Mouse (Mus musculus) T-helper 2 cell (primary cell): ENCODE data around the gene Cyp27a1.

Experiments used
- in situ Hi-C: fragments of 300-600 bp; cut with MboI, MseI; formaldehyde crosslinking; loops from one replicate; pipeline ENCODE4 v1.15.1; 2025; ENCODE audit warnings: high pct_unique_total_duplicates

Cyp27a1 gene

GRCm38 (mm10) chr1:74771467-74771844 is 58.1 kb downstream of the Cyp27a1 start:
- in situ Hi-C loops, result no loop called here

- in situ Hi-C loops, result no loop called here
Observed at GRCm38 (mm10) chr1:74771845-74771930, 58.3 kb downstream of the Cyp27a1 start, which contains the start of gene Wnt6. Gene Wnt6, plus strand, starts transcription at chr1:74771892.

GRCm38 (mm10) chr1:74771931-74772620 is 58.7 kb downstream of the Cyp27a1 start:
- in situ Hi-C loops, result no loop called here

- in situ Hi-C loops, result no loop called here
Observed at GRCm38 (mm10) chr1:74773136-74773535, 59.8 kb downstream of the Cyp27a1 start.

- in situ Hi-C loops, result no loop called here
Observed at GRCm38 (mm10) chr1:74774062-74774461, 60.7 kb downstream of the Cyp27a1 start.

- in situ Hi-C loops, result no loop called here
Observed at GRCm38 (mm10) chr1:74775816-74776215, 62.4 kb downstream of the Cyp27a1 start.

- in situ Hi-C loops, result no loop called here
Observed at GRCm38 (mm10) chr1:74778934-74779486, 65.6 kb downstream of the Cyp27a1 start.

- in situ Hi-C loops, result no loop called here
Observed at GRCm38 (mm10) chr1:74782045-74782444, 68.7 kb downstream of the Cyp27a1 start.

GRCm38 (mm10) chr1:74783554-74783953 is 70.2 kb downstream of the Cyp27a1 start:
- in situ Hi-C loops, result no loop called here

- in situ Hi-C loops, result no loop called here
Observed at GRCm38 (mm10) chr1:74784041-74784759, 70.8 kb downstream of the Cyp27a1 start.
